Mouse (Mus musculus): ENCODE results near the gene Brca1.
"Not testable (repeated sequence)": the region's sequence is repeated elsewhere in the genome, so short reads cannot be mapped to it uniquely, and the experiment has no call there.

Gene Brca1

GRCm38 (mm10) chr11:101468731-101469130 is 83.0 kb downstream of the Brca1 start:
- peak; percentile 94 for DNase-seq

DNA sequence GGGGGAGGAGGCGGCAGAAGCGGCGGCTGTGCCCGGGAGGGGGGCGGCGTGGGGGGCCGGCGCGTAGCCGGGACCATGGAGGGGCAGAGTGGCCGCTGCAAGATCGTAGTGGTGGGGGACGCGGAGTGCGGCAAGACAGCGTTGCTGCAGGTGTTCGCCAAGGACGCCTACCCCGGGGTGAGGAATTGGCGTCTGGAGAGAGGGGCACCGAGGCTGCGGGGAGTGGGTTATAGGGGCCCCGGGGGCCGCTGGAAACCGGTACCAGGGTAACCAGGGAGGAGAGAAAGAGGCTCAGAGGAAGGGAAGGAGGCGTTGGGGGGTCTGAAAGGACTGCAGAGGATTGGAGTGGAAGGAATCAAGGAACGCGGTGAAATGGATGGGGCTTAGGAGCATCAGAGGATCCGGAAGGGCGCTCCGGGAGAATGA is 83.5 kb downstream of the Brca1 start:
- no peak for DNase-seq

DNA sequence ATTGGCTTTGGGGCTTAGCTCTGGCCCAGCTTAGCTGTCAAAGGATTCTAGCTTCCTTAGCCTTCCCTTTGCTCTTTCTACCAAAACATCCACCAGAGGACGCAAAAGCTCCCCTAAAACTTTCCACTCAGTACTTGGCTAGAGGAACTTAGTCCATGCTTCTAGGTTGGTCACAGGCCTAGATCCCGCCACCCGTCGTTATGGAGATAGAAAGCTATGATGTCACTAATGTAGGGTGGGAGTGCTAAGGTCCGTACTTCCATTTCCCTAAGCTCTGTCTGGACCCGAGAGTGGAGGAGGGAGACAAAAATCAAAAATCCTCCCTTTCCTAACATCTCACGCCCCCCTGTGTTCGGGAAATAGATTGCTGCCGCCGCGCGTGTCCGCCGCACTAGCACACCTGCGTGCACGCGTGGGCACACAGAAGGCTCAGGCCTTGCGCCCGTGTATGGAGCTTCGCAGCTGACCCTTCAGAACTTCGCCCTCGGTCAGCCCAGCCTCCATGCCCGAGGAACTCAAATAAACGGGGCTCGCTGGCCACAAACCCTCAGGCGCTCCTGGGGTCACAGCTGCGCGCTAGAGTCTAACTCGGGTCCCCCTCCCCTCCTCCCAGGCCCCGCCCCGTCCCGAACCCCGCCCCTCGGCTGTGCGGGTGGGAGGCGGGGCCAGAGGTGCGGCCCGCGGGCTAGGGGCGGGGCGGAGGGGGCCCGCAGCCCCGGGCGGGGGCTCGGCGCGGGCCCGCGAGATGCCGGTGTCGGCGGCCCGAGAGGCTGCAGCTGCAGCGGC is 84.1 kb downstream of the Brca1 start:
- DNase-seq, result peak; percentile 98

DNA sequence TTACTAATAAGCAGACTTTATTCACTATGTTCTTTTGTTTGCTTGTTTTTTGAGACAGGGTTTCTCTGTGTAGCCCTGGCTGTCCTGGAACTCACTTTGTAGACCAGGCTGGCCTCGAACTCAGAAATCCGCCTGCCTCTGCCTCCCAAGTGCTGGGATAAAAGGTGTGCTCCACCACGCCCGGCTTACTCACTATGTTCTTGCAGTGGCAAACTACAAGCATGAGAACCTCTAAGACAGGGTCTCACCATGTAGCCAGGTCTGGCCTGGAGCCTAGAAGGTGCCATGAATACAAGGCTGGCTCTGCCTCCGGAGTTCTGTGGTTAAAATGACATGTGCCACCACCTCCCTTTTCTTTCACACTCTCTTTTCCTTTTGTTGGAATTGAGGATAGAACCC is 85.2 kb downstream of the Brca1 start:
- peak; percentile 92 for DNase-seq

DNA sequence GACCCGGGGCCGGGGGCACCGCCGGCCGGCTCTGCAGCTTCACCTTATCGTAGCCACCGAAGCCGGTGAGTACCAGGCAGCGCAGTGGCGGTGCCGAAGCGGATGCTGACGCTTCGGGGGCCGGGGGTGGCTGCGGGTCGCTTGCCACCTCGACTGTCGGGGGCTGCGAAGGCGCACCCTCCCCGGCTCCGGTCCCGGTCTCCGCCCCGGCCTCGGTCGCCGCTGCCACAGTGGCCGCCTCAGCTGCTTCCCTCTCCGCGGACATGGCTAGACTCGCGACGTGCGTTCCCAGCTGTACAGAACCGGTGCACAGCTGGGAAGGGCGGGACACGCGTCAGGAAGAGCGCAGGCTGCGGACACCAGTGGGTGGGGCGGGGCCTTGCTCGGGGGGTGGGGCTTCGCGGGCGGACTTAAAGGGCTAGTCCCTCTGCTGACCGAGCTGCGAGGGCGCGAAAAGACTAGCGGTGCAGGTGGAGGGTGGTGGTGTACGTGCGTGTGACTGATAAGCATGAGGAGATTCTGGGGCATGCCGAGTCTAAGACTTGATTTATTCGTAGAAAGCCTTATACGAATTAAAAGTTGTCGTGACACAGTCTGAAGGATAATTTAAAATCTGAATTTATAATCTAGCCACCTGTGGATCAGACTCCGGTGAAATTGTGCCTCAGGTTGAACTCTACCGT is 85.7 kb downstream of the Brca1 start, which contains the start of gene Vat1:
Gene Vat1 (minus strand): TSS at position 362 of the 683 bp plus-strand sequence.
- DNase-seq, result peak; percentile 98

- peak; percentile 99 for DNase-seq
These were observed 86.5 kb downstream of the Brca1 start for GRCm38 (mm10) chr11:101465101-101465868.

- DNase-seq, result peak; percentile 93
These were observed 87.3 kb downstream of the Brca1 start, which contains the start of gene Rnd2 for GRCm38 (mm10) chr11:101464211-101465100. Rnd2 (plus strand) TSS chr11:101464999.

- DNase-seq, result peak; percentile 89
These were observed 88.9 kb downstream of the Brca1 start for GRCm38 (mm10) chr11:101462583-101463440.

GRCm38 (mm10) chr11:101462141-101462540 is 89.6 kb downstream of the Brca1 start:
- DNase-seq, result peak; percentile 92

- DNase-seq, result peak; percentile 92
These were observed 91.4 kb downstream of the Brca1 start for GRCm38 (mm10) chr11:101460321-101460720.

DNA sequence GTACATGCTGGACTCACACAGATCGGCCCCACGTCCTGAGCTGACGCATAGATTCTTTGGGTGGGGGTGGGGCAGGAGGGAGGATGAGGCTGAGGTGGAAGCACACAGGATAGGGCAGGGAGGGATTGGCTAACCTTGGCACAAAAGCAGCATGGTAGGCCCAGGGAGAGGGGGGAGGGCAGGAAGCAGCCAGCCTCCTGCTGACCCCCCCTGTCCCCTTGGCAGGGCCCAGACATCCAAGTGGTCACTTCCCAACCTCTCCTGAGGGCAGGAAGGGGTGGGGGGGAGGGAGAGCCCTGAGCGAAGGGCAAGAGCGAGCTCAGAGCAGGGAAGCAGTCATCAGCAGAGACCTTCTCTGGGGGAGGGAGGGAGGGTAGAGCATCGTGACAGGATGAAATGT is 92.0 kb downstream of the Brca1 start:
- peak; percentile 94 for DNase-seq

DNA sequence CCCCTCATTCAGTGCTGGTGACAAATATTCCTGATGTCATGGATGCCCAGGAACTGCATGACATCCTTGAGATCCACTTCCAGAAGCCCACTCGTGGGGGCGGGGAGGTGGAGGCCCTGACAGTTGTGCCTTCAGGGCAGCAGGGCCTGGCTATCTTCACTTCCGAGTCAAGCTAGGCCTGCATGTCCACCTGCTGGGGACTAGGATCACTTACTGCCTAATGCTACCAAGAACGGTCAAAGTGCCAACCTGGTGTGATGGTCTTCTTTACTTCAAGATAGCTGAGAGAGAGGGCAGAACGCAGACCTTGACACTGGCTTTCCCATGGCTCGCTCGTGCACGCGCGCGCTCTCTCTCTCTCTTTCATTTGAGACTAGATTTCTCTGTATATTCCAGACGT is 93.5 kb downstream of the Brca1 start:
- DNase-seq, result peak; percentile 84

DNA sequence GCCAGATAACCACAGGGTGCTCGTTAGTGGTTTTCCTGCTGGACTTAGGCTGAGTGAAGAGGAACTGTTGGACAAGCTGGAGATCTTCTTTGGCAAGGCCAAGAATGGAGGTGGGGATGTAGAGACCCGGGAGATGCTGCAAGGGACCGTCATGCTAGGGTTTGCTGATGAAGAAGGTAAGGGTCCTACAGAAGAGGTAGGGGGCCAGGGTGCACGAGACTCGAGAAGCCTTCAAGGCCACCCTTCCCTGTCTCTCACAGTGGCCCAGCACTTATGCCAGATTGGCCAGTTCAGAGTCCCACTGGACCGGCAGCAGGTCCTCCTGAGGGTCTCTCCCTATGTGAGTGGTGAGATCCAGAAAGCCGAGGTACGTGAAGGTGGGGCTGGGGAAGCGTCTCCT is 94.1 kb downstream of the Brca1 start:
- peak; percentile 91 for DNase-seq

DNA sequence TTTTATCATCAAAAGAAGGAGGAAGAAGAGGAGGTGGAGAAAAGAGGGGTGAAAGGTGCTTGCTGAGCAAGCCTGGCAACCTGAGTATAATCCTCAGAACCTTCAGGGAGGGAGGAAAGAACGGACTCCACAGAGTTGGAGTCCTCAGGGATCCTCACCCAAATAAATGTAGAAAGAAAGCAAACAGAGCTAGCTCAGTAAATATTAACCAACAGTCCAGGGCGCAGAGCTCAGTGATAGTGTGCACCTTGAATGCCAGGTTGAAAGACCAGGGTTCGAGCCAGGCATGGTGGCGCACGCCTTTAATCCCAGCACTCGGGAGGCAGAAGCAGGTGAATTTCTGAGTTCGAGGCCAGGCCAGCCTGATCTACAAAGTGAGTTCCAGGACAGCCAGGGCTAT is 96.1 kb downstream of the Brca1 start:
- peak; percentile 53 for DNase-seq

DNA sequence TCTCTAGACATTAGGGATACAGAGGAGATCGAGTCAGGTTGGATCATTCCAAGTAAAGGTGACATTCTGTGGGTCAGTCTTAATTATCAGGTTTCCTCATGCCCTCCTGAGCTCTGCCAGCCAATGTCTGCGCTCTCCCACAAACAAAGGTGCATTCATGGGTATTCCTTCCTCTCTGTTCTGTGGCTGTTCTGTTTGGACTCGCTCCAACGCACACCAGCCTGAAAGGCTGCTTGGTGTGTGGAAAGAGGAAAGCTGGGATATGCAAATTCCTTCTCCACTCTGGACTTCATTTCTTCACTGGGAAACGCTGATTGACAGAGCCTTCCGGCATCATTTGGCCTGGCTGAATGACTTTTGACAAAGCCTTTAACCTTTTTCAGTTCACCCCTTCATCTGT is 97.1 kb downstream of the Brca1 start:
- DNase-seq, result peak; percentile 78

- DNase-seq, result peak; percentile 83
These were observed 99.5 kb downstream of the Brca1 start for GRCm38 (mm10) chr11:101452093-101452774.

DNA sequence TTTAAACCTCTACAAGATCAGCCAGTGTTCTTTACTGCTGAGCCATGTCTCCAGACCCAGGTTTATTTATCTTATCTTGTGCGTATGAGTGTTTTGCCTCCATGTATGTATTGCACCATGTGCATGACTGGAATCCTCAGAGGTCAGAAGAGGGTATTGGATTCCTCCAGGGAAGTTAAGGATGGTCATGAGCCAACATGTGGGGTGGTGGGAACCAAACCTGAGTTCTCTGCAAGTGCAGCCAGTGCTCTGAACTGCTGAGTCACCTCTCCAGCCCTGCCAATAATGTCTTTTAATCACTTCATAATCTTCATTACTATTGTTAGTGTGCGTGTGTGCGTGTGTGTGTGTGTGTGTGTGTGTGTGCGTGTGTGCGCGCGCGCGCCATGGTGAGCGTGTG is 100.2 kb downstream of the Brca1 start:
- DNase-seq, result peak; percentile 78

DNA sequence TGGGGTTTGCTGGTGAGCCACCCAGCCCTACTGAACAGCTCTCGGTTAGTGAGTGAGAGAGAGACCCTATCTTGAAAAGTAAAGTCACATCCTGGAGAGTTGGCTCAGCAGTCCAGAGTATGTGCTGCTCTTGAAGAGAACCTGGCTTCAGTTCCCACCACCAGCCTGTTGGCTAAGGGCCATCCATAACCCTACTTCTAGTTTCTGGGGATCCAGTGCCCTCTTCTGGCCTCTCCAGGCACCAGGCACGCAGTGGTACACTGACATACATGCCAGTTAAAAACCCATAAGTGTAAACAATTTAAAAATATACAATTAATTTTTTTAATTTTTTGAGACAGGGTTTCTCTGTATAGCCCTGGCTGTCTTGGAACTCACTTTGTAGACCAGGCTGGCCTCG is 101.4 kb downstream of the Brca1 start:
- peak; percentile 76 for DNase-seq

DNA sequence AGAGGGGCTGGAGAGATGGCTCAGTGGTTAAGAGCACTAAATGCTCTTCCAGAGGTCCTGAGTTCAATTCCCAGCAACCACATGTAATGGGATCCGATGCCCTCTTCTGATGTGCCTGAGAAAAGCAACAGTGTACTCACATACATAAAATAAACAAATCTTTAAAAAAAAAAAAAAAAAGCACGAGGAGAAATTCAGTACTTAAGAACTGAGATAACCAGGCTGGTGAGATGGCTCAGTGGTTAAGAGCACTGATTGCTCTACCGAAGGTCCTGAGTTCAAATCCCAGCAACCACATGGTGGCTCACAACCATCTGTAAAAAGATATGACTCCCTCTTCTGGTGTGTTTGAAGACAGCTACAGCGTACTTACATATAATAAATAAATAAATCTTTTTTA is 102.2 kb downstream of the Brca1 start:
- DNase-seq, result not testable (repeated sequence)

GRCm38 (mm10) chr11:101448899-101449298 is 102.9 kb downstream of the Brca1 start:
- peak; percentile 92 for DNase-seq

Measured in heart, adult 11 months (tissue).